Mouse (Mus musculus) left cerebral cortex, postnatal 36 days (tissue): Measurements from ENCODE around the gene Dnaja2. TPM values are rescaled to one million over a fixed set of nuclear protein-coding genes. Genes with fewer than 3 reads are reported as not detected.

ENCODE experiments used
- DNase-seq, 2 experiments: peaks; one replicate each; pipeline ENCODE4 v3.0.0; 2021 to 2022; ENCODE audit warnings: low spot score in 2 of 2, mixed read lengths in 1 of 2
- intact Hi-C: fragments of 180-260 bp; cut with DNase I; formaldehyde crosslinking; loops from one replicate; pipeline ENCODE4 v1.15.1; 2025
- total RNA-seq, 2 experiments: library from RNA; stranded (reverse); gene quantifications; 2 replicates each; pipeline ENCODE4 v1.2.3; 2021

The Dnaja2 gene
- total RNA-seq, 2 experiments from 2014 or later = 179 to 197 TPM

- intact Hi-C loops = no loop called here
- no peak for DNase-seq
Observed at GRCm38 (mm10) chr8:85508661-85509060, 46.5 kb downstream of the Dnaja2 start.

- no peak for DNase-seq
- intact Hi-C loops = no loop called here
Observed at GRCm38 (mm10) chr8:85506620-85507019, 48.5 kb downstream of the Dnaja2 start.

GRCm38 (mm10) chr8:85504704-85505103 is 50.4 kb downstream of the Dnaja2 start:
- no peak for DNase-seq
- intact Hi-C loops = no loop called here

- DNase-seq = no peak
- intact Hi-C loops = no loop called here
Observed at GRCm38 (mm10) chr8:85503065-85503464, 52.1 kb downstream of the Dnaja2 start.

- intact Hi-C loops = no loop called here
- no peak for DNase-seq
Observed at GRCm38 (mm10) chr8:85502381-85502780, 52.8 kb downstream of the Dnaja2 start.

GRCm38 (mm10) chr8:85500955-85501685 is 54.0 kb downstream of the Dnaja2 start:
- intact Hi-C loops = no loop called here
- DNase-seq = peak in 1 of 2 experiments; percentile 36

- DNase-seq = no peak
- intact Hi-C loops = no loop called here
Observed at GRCm38 (mm10) chr8:85500460-85500859, 54.7 kb downstream of the Dnaja2 start.

GRCm38 (mm10) chr8:85498577-85498976 is 56.6 kb downstream of the Dnaja2 start:
- DNase-seq = no peak
- intact Hi-C loops = no loop called here

GRCm38 (mm10) chr8:85496778-85497177 is 58.4 kb downstream of the Dnaja2 start:
- intact Hi-C loops = no loop called here
- DNase-seq = no peak

GRCm38 (mm10) chr8:85496125-85496524 is 59.0 kb downstream of the Dnaja2 start:
- intact Hi-C loops = no loop called here
- no peak for DNase-seq

- intact Hi-C loops = loop anchor here (2.0 kb wide), 1 partner anchor 24 kb away; no protein-coding TSS in a partner anchor
Observed at GRCm38 (mm10) chr8:85492940-85493931, 61.9 kb downstream of the Dnaja2 start.

GRCm38 (mm10) chr8:85492125-85492875 is 62.8 kb downstream of the Dnaja2 start, which contains the start of gene Gpt2:
TSS of gene Gpt2 (plus strand) at chr8:85492576.
- intact Hi-C loops = loop anchor here (2.0 kb wide), 1 partner anchor 25 kb away; no protein-coding TSS in a partner anchor
- peak; percentile 95 for DNase-seq

More at GRCm38 (mm10) chr8:85492940-85493931, 61.9 kb downstream of the Dnaja2 start:
- DNase-seq = peak; percentile 48 to 54

- intact Hi-C loops = no loop called here
- DNase-seq = no peak
Observed at GRCm38 (mm10) chr8:85489546-85489945, 65.6 kb downstream of the Dnaja2 start.

GRCm38 (mm10) chr8:85488631-85489030 is 66.5 kb downstream of the Dnaja2 start:
- no peak for DNase-seq
- intact Hi-C loops = no loop called here

GRCm38 (mm10) chr8:85487906-85488620 is 67.1 kb downstream of the Dnaja2 start:
- no peak for DNase-seq
- intact Hi-C loops = no loop called here
